Mouse (Mus musculus) testis, adult 2 months (tissue): ENCODE measurements around the gene Prg3. TPM values are rescaled to one million over a fixed set of nuclear protein-coding genes. Genes with fewer than 3 reads are reported as not detected.

ENCODE experiments used
- H3K27ac ChIP-seq: fragments of 200-500 bp; 2 replicates; pipeline ENCODE4 v1.5.1; 2012; ENCODE audit warnings: low read depth, low read length; ENCODE audit not compliant: control insufficient read depth, insufficient read depth
- H3K27me3 ChIP-seq: fragments of 200-500 bp; 2 replicates; pipeline ENCODE4 v1.6.1; 2012; ENCODE audit warnings: mild to moderate bottlenecking, low read length, moderate library complexity; ENCODE audit not compliant: control insufficient read depth, insufficient read depth
- H3K36me3 ChIP-seq: fragments of 200-500 bp; 2 replicates; pipeline ENCODE4 v1.6.1; 2012; ENCODE audit warnings: mild to moderate bottlenecking, low read length; ENCODE audit not compliant: control insufficient read depth, insufficient read depth
- H3K4me1 ChIP-seq: fragments of 200-500 bp; 2 replicates; pipeline ENCODE4 v1.6.1; 2012; ENCODE audit warnings: low read length; ENCODE audit not compliant: control insufficient read depth, insufficient read depth
- H3K4me3 ChIP-seq: fragments of 200-500 bp; 2 replicates; pipeline ENCODE4 v1.5.1; 2012; ENCODE audit warnings: low read depth, mild to moderate bottlenecking, low read length, moderate library complexity, mixed read lengths; ENCODE audit not compliant: control insufficient read depth
- CTCF ChIP-seq: fragments of 200-500 bp; IDR thresholded peaks from 2 replicates; pipeline ENCODE4 v1.5.1; 2012; ENCODE audit warnings: low read depth, mild to moderate bottlenecking, inconsistent platforms, low read length, moderate library complexity; ENCODE audit not compliant: control insufficient read depth, insufficient read depth, insufficient replicate concordance
- POLR2A ChIP-seq: fragments of 200-500 bp; IDR thresholded peaks from 2 replicates; pipeline ENCODE4 v1.6.1; 2012; ENCODE audit warnings: low read depth, mild to moderate bottlenecking, inconsistent platforms, low read length, moderate library complexity; ENCODE audit not compliant: control insufficient read depth
- polyA plus RNA-seq: library from polyadenylated mRNA; depleted of rRNA; stranded (reverse); fragments of >200 nt; gene quantifications from 2 replicates; pipeline ENCODE4 v1.2.3, GENCODE M21; 2012

Gene Prg3
- polyA plus RNA-seq, 1 experiment, result not detected

- Histone ChIP-seq H3K27me3 (no peaks in the 10 kb centered on the region), H3K4me1 (no peaks in the 10 kb centered on the region), H3K4me3 (no peak overlapping the region), H3K27ac (no peak overlapping the region), H3K36me3 (no peaks in the 10 kb centered on the region)
- TF ChIP-seq POLR2A (no peak), CTCF (no peak)
These were observed 21.2 kb downstream of the Prg3 start for GRCm38 (mm10) chr2:85009212-85009611.

GRCm38 (mm10) chr2:85011906-85012604 is 24.0 kb downstream of the Prg3 start:
- Histone ChIP-seq H3K36me3 (no peaks in the 10 kb centered on the region), H3K4me1 (no peaks in the 10 kb centered on the region), H3K27me3 (no peaks in the 10 kb centered on the region), H3K27ac (no peak overlapping the region), H3K4me3 (no peak overlapping the region)
- TF ChIP-seq POLR2A (no peak), CTCF (no peak)

GRCm38 (mm10) chr2:85012679-85013078 is 24.7 kb downstream of the Prg3 start:
- Histone ChIP-seq H3K4me3 (no peak overlapping the region), H3K36me3 (no peaks in the 10 kb centered on the region), H3K27ac (no peak overlapping the region), H3K27me3 (no peaks in the 10 kb centered on the region), H3K4me1 (no peaks in the 10 kb centered on the region)
- TF ChIP-seq POLR2A, result no peak
- TF ChIP-seq CTCF, result no peak

- no peak for TF ChIP-seq CTCF
- Histone ChIP-seq H3K27me3 (no peaks in the 10 kb centered on the region), H3K27ac (no peak overlapping the region), H3K4me3 (no peak overlapping the region), H3K36me3 (no peaks in the 10 kb centered on the region), H3K4me1 (no peaks in the 10 kb centered on the region)
These were observed 26.0 kb downstream of the Prg3 start for GRCm38 (mm10) chr2:85013826-85014587.

- TF ChIP-seq CTCF (no peak), POLR2A (no peak)
- H3K27me3 ChIP-seq, result no peaks in the 10 kb centered on the region
- no peaks in the 10 kb centered on the region for H3K36me3 ChIP-seq
- H3K4me1 ChIP-seq, result no peaks in the 10 kb centered on the region
- H3K27ac ChIP-seq, result no peak overlapping the region
- no peak overlapping the region for H3K4me3 ChIP-seq
These were observed 26.6 kb downstream of the Prg3 start for GRCm38 (mm10) chr2:85014588-85014982.

GRCm38 (mm10) chr2:85022043-85022442 is 34.0 kb downstream of the Prg3 start:
- no peak overlapping the region for H3K4me3 ChIP-seq
- no peak overlapping the region for H3K27ac ChIP-seq
- H3K36me3 ChIP-seq, result no peaks in the 10 kb centered on the region
- TF ChIP-seq CTCF, result peak; percentile 39; the same call in 1 of the 2 replicates
- no peak for TF ChIP-seq POLR2A
- no peaks in the 10 kb centered on the region for H3K27me3 ChIP-seq
- H3K4me1 ChIP-seq, result no peaks in the 10 kb centered on the region

- Histone ChIP-seq H3K4me1 (no peaks in the 10 kb centered on the region), H3K4me3 (no peak overlapping the region), H3K27me3 (no peaks in the 10 kb centered on the region), H3K27ac (no peak overlapping the region), H3K36me3 (no peaks in the 10 kb centered on the region)
- TF ChIP-seq CTCF (no peak), POLR2A (no peak)
These were observed 38.2 kb downstream of the Prg3 start for GRCm38 (mm10) chr2:85026178-85026577.
